Mouse (Mus musculus) embryonic fibroblast, embryonic 13.5 days (primary cell): ENCODE results near the gene Zfp296.

Experiments used
- CTCF ChIP-seq: IDR thresholded peaks from 2 replicates; pipeline ENCODE4 v1.5.1; 2011; ENCODE audit warnings: mild to moderate bottlenecking, control low read depth, low read length, moderate library complexity, borderline replicate concordance; ENCODE audit not compliant: insufficient read depth
- POLR2A ChIP-seq: IDR thresholded peaks from 2 replicates; pipeline ENCODE4 v1.6.1; 2011; ENCODE audit warnings: low read depth, mild to moderate bottlenecking, control low read depth, low read length, moderate library complexity

GRCm38 (mm10) chr7:19577141-19577852 is at the start of gene Zfp296, which contains the start of gene Gemin7:
- TF ChIP-seq POLR2A = peak; percentile 24; the same call in 1 of the 2 replicates
- TF ChIP-seq CTCF = no peak
